ENCODE assay signal across 1 mouse cellular context in genomic region chr17:23592208-23592925, GRCm38 (mm10).
TF ChIP-seq lines count a peak whose summit lies in the region.

No protein-coding gene starts in this region.

TF ChIP-seq in CH12.LX, 34 proteins besides CTCF, POLR2A, EP300 and RAD21 (continued from another document):
- 0 out of 2 replicates have a peak, but pooled peaks have one; percentile 17 for TF ChIP-seq CHD1 (IDR thresholded peaks at IDR 0.05; ENCODE audit: low read depth, low read length)
- peak; percentile 58 for TF ChIP-seq MXI1 (IDR thresholded peaks at IDR 0.05; ENCODE audit: low read depth, low read length)
- TF ChIP-seq NRF1 (IDR thresholded peaks at IDR 0.05; ENCODE audit: low read depth, low read length), result peak; percentile 59
- no peak for TF ChIP-seq POLR2AphosphoS2 (IDR thresholded peaks at IDR 0.05; ENCODE audit: low read depth, low read length)
- TF ChIP-seq JUND (conservative IDR thresholded peaks at IDR 0.05; ENCODE audit: low read depth, low read length), result no peak
- no peak for TF ChIP-seq JUN (IDR thresholded peaks at IDR 0.05; ENCODE audit: insufficient read depth, low read depth, low read length)
- peak; percentile 71 for TF ChIP-seq TBP (conservative IDR thresholded peaks at IDR 0.05; ENCODE audit: low read depth, low read length)
- TF ChIP-seq MAFK (IDR thresholded peaks at IDR 0.05; ENCODE audit: insufficient replicate concordance, low read length), result no peak
- TF ChIP-seq ZKSCAN1 (IDR thresholded peaks at IDR 0.05; ENCODE audit: borderline replicate concordance, low read depth, low read length), result no peak
- TF ChIP-seq SIN3A (IDR thresholded peaks at IDR 0.05; ENCODE audit: low read length), result 0 out of 2 replicates have a peak, but pooled peaks have one; percentile 42
- no peak for TF ChIP-seq ZC3H11A (IDR thresholded peaks at IDR 0.05; ENCODE audit: low read depth, low read length)
- peak; percentile 63; the same call in 1 of the 2 replicates for TF ChIP-seq ZMIZ1 (IDR thresholded peaks at IDR 0.05; ENCODE audit: low read depth, low read length)
- no peak for TF ChIP-seq BHLHE40 (IDR thresholded peaks at IDR 0.05; ENCODE audit: low read depth, low read length)
- TF ChIP-seq USF2 (conservative IDR thresholded peaks at IDR 0.05; ENCODE audit: low read depth, low read length), result no peak
- TF ChIP-seq UBTF (IDR thresholded peaks at IDR 0.05; ENCODE audit: low read depth, low read length), result no peak
- TF ChIP-seq MEF2A (IDR thresholded peaks at IDR 0.05; ENCODE audit: borderline replicate concordance, low read depth, low read length), result peak; percentile 52; the same call in 1 of the 2 replicates
- TF ChIP-seq GABPA (IDR thresholded peaks at IDR 0.05; ENCODE audit: insufficient replicate concordance, low read depth, low read length), result no peak
- TF ChIP-seq ETS1 (conservative IDR thresholded peaks at IDR 0.05; ENCODE audit: low read depth, low read length), result peak; percentile 8; the same call in 1 of the 2 replicates
- peak; percentile 80 for TF ChIP-seq HCFC1 (IDR thresholded peaks at IDR 0.05; ENCODE audit: low read depth, low read length)
- peak; percentile 72 for TF ChIP-seq ELF1 (IDR thresholded peaks at IDR 0.05; ENCODE audit: low read depth, low read length)
- no peak for TF ChIP-seq MYC (IDR thresholded peaks at IDR 0.05; ENCODE audit: low read depth, low read length)
- peak; percentile 67; the same call in 1 of the 2 replicates for TF ChIP-seq TCF12 (IDR thresholded peaks at IDR 0.05; ENCODE audit: low read depth, low read length)
- no peak for TF ChIP-seq SMC3 (IDR thresholded peaks at IDR 0.05; ENCODE audit: low read depth, low read length)
- TF ChIP-seq RCOR1 (conservative IDR thresholded peaks at IDR 0.05; ENCODE audit: low read depth, low read length), result 0 out of 2 replicates have a peak, but pooled peaks have one; percentile 20
- TF ChIP-seq PAX5 (IDR thresholded peaks at IDR 0.05; ENCODE audit: low read length), result no peak
- peak; percentile 49; the same call in 1 of the 2 replicates for TF ChIP-seq MAX (IDR thresholded peaks at IDR 0.05; ENCODE audit: low read length)
- TF ChIP-seq E2F4 (IDR thresholded peaks at IDR 0.05; ENCODE audit: insufficient replicate concordance, low read depth, low read length), result peak; percentile 95; the same call in 1 of the 2 replicates
- TF ChIP-seq NELFE (IDR thresholded peaks at IDR 0.05; ENCODE audit: low read depth, low read length), result peak; percentile 69
- 0 out of 2 replicates have a peak, but pooled peaks have one; percentile 50 for TF ChIP-seq KAT2A (IDR thresholded peaks at IDR 0.05; ENCODE audit: insufficient replicate concordance, low read length)
